Mouse (Mus musculus): ENCODE data around the gene Nup50. TPM values are rescaled to one million over a fixed set of nuclear protein-coding genes. Genes with fewer than 3 reads are reported as not detected.
"Not testable (repeated sequence)": the region's sequence is repeated elsewhere in the genome, so short reads cannot be mapped to it uniquely, and the experiment has no call there.

Gene Nup50
- polyA plus RNA-seq, 1 experiment = 31.0 TPM

DNA sequence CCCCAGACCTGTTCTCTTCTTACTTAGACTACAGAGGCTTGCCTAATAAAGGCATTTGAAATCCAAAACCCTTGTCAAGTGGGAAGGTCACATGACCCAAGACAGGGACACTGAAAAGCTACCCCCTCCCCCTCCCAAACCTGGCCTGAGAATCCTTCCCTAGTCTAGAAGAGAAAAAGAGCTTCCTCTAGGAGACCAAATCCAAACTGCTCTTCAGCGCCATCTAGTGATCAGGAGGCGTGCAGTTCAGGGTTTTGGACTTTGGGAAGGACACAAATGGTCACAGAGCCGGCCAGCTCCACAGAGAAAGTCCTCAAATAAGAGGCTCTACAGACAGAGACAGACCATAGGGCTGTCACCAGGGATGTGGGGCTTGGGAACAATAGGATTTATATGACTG, 31.6 kb upstream of the Nup50 start:
- H3K4me2 ChIP-seq (ENCODE audit: low read depth) = no peak overlapping the region
- H3K27me3 ChIP-seq (ENCODE audit: control insufficient read depth, insufficient read depth, insufficient read length) = peaks cover 13% of the 10 kb centered on the region
- no peak overlapping the region for H3K4me3 ChIP-seq
- TF ChIP-seq POLR2A (IDR thresholded peaks at IDR 0.05; ENCODE audit: insufficient read length, low read depth) (no peak), POLR2AphosphoS2 (IDR thresholded peaks at IDR 0.05; ENCODE audit: insufficient read length, low read depth) (no peak), TCF3 (IDR thresholded peaks at IDR 0.05; ENCODE audit: insufficient read length, low read depth) (no peak), USF1 (IDR thresholded peaks at IDR 0.05; ENCODE audit: low read depth) (no peak), MYOD1 (IDR thresholded peaks at IDR 0.05; ENCODE audit: control insufficient read depth in 1 of 3, insufficient read length in 2 of 3, low read depth in 2 of 3) (no peak), CEBPB (IDR thresholded peaks at IDR 0.05; ENCODE audit: insufficient read depth, poor library complexity, severe bottlenecking) (no peak), TCF12 (IDR thresholded peaks at IDR 0.05; ENCODE audit: insufficient read depth, poor library complexity, severe bottlenecking) (no peak), SRF (IDR thresholded peaks at IDR 0.05; ENCODE audit: control insufficient read depth, insufficient read length, low read depth) (no peak), REST (IDR thresholded peaks at IDR 0.05; ENCODE audit: insufficient read depth, insufficient read length) (no peak), E2F4 (IDR thresholded peaks at IDR 0.05; ENCODE audit: insufficient read depth) (no peak), MAX (IDR thresholded peaks at IDR 0.05; ENCODE audit: low read depth) (no peak), MYOG (IDR thresholded peaks at IDR 0.05; ENCODE audit: control insufficient read depth in 1 of 3, insufficient read depth in 1 of 3, insufficient read length in 2 of 3, low read depth in 2 of 3) (no peak)
- H3K79me2 ChIP-seq (ENCODE audit: control insufficient read depth, insufficient read depth) = no peaks in the 10 kb centered on the region
- no peak overlapping the region for H3ac ChIP-seq (ENCODE audit: control insufficient read depth, insufficient read length)
- H3K36me3 ChIP-seq (ENCODE audit: control insufficient read depth, insufficient read depth) = no peaks in the 10 kb centered on the region

DNA sequence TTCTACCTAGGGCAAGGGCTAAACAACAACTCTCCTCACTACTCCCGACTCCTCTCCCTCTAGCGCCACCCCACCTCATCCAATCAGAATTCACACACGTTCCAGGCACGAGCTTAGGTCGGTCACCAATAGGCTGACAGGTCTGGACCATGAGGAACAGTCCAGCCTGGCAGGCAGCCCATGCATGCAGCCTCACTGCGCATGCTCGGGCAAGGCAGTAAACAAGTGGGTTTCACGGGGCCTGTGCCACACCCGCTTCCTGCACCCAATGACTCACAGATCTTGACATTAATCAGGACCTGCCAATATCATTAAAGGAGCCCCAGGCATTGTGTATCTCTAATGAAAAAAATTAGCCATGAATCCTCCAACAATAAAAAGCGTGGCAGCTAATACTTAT, 27.0 kb upstream of the Nup50 start:
- H3K27me3 ChIP-seq (ENCODE audit: control insufficient read depth, insufficient read depth, insufficient read length) = peaks cover 32% of the 10 kb centered on the region
- not testable (repeated sequence) for H3K79me2 ChIP-seq (ENCODE audit: control insufficient read depth, insufficient read depth); H3ac ChIP-seq (ENCODE audit: control insufficient read depth, insufficient read length); H3K4me3 ChIP-seq; H3K36me3 ChIP-seq (ENCODE audit: control insufficient read depth, insufficient read depth); H3K4me2 ChIP-seq (ENCODE audit: low read depth)

- Histone ChIP-seq H3K27me3 (ENCODE audit: control insufficient read depth, insufficient read depth, insufficient read length) (peaks cover 36% of the 10 kb centered on the region), H3K79me2 (ENCODE audit: control insufficient read depth, insufficient read depth) (no peaks in the 10 kb centered on the region), H3ac (ENCODE audit: control insufficient read depth, insufficient read length) (no peak overlapping the region), H3K4me3 (no peak overlapping the region), H3K36me3 (ENCODE audit: control insufficient read depth, insufficient read depth) (no peaks in the 10 kb centered on the region), H3K4me2 (ENCODE audit: low read depth) (no peak overlapping the region)
- TF ChIP-seq CEBPB (IDR thresholded peaks at IDR 0.05; ENCODE audit: insufficient read depth, poor library complexity, severe bottlenecking) (no peak), E2F4 (IDR thresholded peaks at IDR 0.05; ENCODE audit: insufficient read depth) (no peak), POLR2AphosphoS2 (IDR thresholded peaks at IDR 0.05; ENCODE audit: insufficient read length, low read depth) (no peak), POLR2A (IDR thresholded peaks at IDR 0.05; ENCODE audit: insufficient read length, low read depth) (no peak), MYOD1 (IDR thresholded peaks at IDR 0.05; ENCODE audit: control insufficient read depth in 1 of 3, insufficient read length in 2 of 3, low read depth in 2 of 3) (no peak), MYOG (IDR thresholded peaks at IDR 0.05; ENCODE audit: control insufficient read depth in 1 of 3, insufficient read depth in 1 of 3, insufficient read length in 2 of 3, low read depth in 2 of 3) (no peak), REST (IDR thresholded peaks at IDR 0.05; ENCODE audit: insufficient read depth, insufficient read length) (no peak), TCF12 (IDR thresholded peaks at IDR 0.05; ENCODE audit: insufficient read depth, poor library complexity, severe bottlenecking) (no peak), MAX (IDR thresholded peaks at IDR 0.05; ENCODE audit: low read depth) (no peak), SRF (IDR thresholded peaks at IDR 0.05; ENCODE audit: control insufficient read depth, insufficient read length, low read depth) (no peak), USF1 (IDR thresholded peaks at IDR 0.05; ENCODE audit: low read depth) (no peak), TCF3 (IDR thresholded peaks at IDR 0.05; ENCODE audit: insufficient read length, low read depth) (no peak)
Measured at GRCm38 (mm10) chr15:84896664-84897063, 26.5 kb upstream of the Nup50 start.

DNA sequence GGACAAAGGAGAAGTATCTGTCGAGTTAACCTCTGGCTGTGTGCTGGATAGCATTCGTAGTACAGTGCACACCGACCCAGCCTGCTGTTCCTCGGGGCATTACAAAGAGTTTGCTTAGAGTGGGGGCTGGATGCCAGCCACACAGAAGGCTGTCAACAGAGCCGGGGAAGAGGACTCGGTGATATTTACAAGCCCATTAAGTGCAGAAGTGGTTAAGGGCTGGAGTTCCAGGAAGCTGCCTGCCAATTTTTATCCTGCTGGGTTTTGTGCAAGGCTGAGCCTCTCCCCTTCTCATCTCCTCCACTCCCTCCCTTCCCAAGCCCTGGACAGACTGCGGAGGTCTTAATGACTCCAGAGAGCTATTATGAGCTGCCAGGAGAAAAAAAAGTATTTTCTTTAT, 25.1 kb upstream of the Nup50 start:
- H3K4me3 ChIP-seq = no peak overlapping the region
- TF ChIP-seq USF1 (IDR thresholded peaks at IDR 0.05; ENCODE audit: low read depth) (no peak), REST (IDR thresholded peaks at IDR 0.05; ENCODE audit: insufficient read depth, insufficient read length) (no peak), SRF (IDR thresholded peaks at IDR 0.05; ENCODE audit: control insufficient read depth, insufficient read length, low read depth) (no peak), MYOD1 (IDR thresholded peaks at IDR 0.05; ENCODE audit: control insufficient read depth in 1 of 3, insufficient read length in 2 of 3, low read depth in 2 of 3) (no peak), CEBPB (IDR thresholded peaks at IDR 0.05; ENCODE audit: insufficient read depth, poor library complexity, severe bottlenecking) (no peak)
- H3K79me2 ChIP-seq (ENCODE audit: control insufficient read depth, insufficient read depth) = no peaks in the 10 kb centered on the region
- no peak overlapping the region for H3ac ChIP-seq (ENCODE audit: control insufficient read depth, insufficient read length)
- H3K36me3 ChIP-seq (ENCODE audit: control insufficient read depth, insufficient read depth) = no peaks in the 10 kb centered on the region
- peaks cover 42% of the 10 kb centered on the region for H3K27me3 ChIP-seq (ENCODE audit: control insufficient read depth, insufficient read depth, insufficient read length)
- no peak overlapping the region for H3K4me2 ChIP-seq (ENCODE audit: low read depth)

GRCm38 (mm10) chr15:84903843-84904385, 19.3 kb upstream of the Nup50 start:
- H3K4me2 ChIP-seq (ENCODE audit: low read depth) = no peak overlapping the region
- H3K36me3 ChIP-seq (ENCODE audit: control insufficient read depth, insufficient read depth) = no peaks in the 10 kb centered on the region
- no peak overlapping the region for H3K4me3 ChIP-seq
- no peaks in the 10 kb centered on the region for H3K79me2 ChIP-seq (ENCODE audit: control insufficient read depth, insufficient read depth)
- TF ChIP-seq REST (IDR thresholded peaks at IDR 0.05; ENCODE audit: insufficient read depth, insufficient read length) = no peak
- no peak for TF ChIP-seq CEBPB (IDR thresholded peaks at IDR 0.05; ENCODE audit: insufficient read depth, poor library complexity, severe bottlenecking)
- TF ChIP-seq MAX (IDR thresholded peaks at IDR 0.05; ENCODE audit: low read depth) = no peak
- no peak overlapping the region for H3ac ChIP-seq (ENCODE audit: control insufficient read depth, insufficient read length)
- H3K27me3 ChIP-seq (ENCODE audit: control insufficient read depth, insufficient read depth, insufficient read length) = peaks cover 49% of the 10 kb centered on the region
